12 mouse cellular contexts compared by ENCODE assay signal in genomic region chr19:56665972-56666371, GRCm38 (mm10).
"Had no signal": no experiment of that assay in that cellular context is flagged by ENCODE, and none has a peak within 500 bp of the region (broad histone marks: within the 10 kb centered on the region; RNA-seq: fewer than 3 reads in every experiment).

No protein-coding gene starts in this region.

- H3K36me3 ChIP-seq: limb, embryonic 15.5 days; liver, embryonic 12.5 days; lung, embryonic 15.5 days; neural tube, embryonic 12.5 days had no signal

- H3K4me2 ChIP-seq: limb, embryonic 15.5 days; liver, embryonic 12.5 days; lung, embryonic 15.5 days; neural tube, embryonic 12.5 days had no signal

- DNase-seq: kidney, adult 9 months; kidney, postnatal 36 days; layer of hippocampus, adult 9-11 months; layer of hippocampus, postnatal 36 days; midbrain, embryonic 14.5 days; thymus, postnatal 36 days had no signal

- H3K9ac ChIP-seq: limb, embryonic 15.5 days; liver, embryonic 12.5 days; lung, embryonic 15.5 days; neural tube, embryonic 12.5 days had no signal

- H3K27ac ChIP-seq: kidney, postnatal 0 days; limb, embryonic 15.5 days; liver, embryonic 12.5 days; lung, embryonic 15.5 days; neural tube, embryonic 12.5 days had no signal

- H3K4me3 ChIP-seq: limb, embryonic 15.5 days; liver, embryonic 12.5 days; lung, embryonic 15.5 days; neural tube, embryonic 12.5 days had no signal

- H3K9me3 ChIP-seq: limb, embryonic 15.5 days; liver, embryonic 12.5 days; lung, embryonic 15.5 days; neural tube, embryonic 12.5 days had no signal

- H3K4me1 ChIP-seq: neural tube, embryonic 12.5 days had no signal

- H3K27me3 ChIP-seq: limb, embryonic 15.5 days; lung, embryonic 15.5 days; neural tube, embryonic 12.5 days had no signal

- ATAC-seq: intestine, postnatal 0 days; liver, embryonic 12.5 days had no signal
